Mouse (Mus musculus) testis, adult 2 months (tissue): Measurements from ENCODE around the gene Tbrg1. TPM values are rescaled to one million over a fixed set of nuclear protein-coding genes. Genes with fewer than 3 reads are reported as not detected.

ENCODE experiments used
- H3K27ac ChIP-seq: fragments of 200-500 bp; 2 replicates; pipeline ENCODE4 v1.5.1; 2012; ENCODE audit warnings: low read depth, low read length; ENCODE audit not compliant: control insufficient read depth, insufficient read depth
- H3K27me3 ChIP-seq: fragments of 200-500 bp; 2 replicates; pipeline ENCODE4 v1.6.1; 2012; ENCODE audit warnings: mild to moderate bottlenecking, low read length, moderate library complexity; ENCODE audit not compliant: control insufficient read depth, insufficient read depth
- H3K36me3 ChIP-seq: fragments of 200-500 bp; 2 replicates; pipeline ENCODE4 v1.6.1; 2012; ENCODE audit warnings: mild to moderate bottlenecking, low read length; ENCODE audit not compliant: control insufficient read depth, insufficient read depth
- H3K4me1 ChIP-seq: fragments of 200-500 bp; 2 replicates; pipeline ENCODE4 v1.6.1; 2012; ENCODE audit warnings: low read length; ENCODE audit not compliant: control insufficient read depth, insufficient read depth
- H3K4me3 ChIP-seq: fragments of 200-500 bp; 2 replicates; pipeline ENCODE4 v1.5.1; 2012; ENCODE audit warnings: low read depth, mild to moderate bottlenecking, low read length, moderate library complexity, mixed read lengths; ENCODE audit not compliant: control insufficient read depth
- CTCF ChIP-seq: fragments of 200-500 bp; IDR thresholded peaks from 2 replicates; pipeline ENCODE4 v1.5.1; 2012; ENCODE audit warnings: low read depth, mild to moderate bottlenecking, inconsistent platforms, low read length, moderate library complexity; ENCODE audit not compliant: control insufficient read depth, insufficient read depth, insufficient replicate concordance
- POLR2A ChIP-seq: fragments of 200-500 bp; IDR thresholded peaks from 2 replicates; pipeline ENCODE4 v1.6.1; 2012; ENCODE audit warnings: low read depth, mild to moderate bottlenecking, inconsistent platforms, low read length, moderate library complexity; ENCODE audit not compliant: control insufficient read depth
- polyA plus RNA-seq: library from polyadenylated mRNA; depleted of rRNA; stranded (reverse); fragments of >200 nt; gene quantifications from 2 replicates; pipeline ENCODE4 v1.2.3, GENCODE M21; 2012

Tbrg1 gene
- polyA plus RNA-seq, 1 experiment: 84.6 TPM

DNA sequence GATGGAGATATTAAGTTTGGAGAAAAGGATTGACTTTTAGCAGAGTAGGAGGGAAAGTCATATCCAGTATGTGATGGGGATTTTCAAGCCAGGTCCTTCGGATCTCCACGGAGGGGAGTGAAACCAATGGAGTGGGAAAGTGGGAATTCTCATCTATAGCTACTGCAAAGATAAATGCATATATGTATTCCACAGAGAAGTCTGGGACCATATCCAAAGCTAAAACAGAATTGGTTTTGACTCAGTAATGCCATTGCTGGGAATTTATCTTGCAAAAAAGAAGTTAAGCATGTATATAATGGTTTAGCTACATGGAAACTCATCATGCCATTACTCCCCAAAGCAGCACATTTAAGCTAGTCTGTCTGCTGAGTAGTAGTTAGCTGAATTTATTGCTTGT lies 24.8 kb downstream of the Tbrg1 start:
- H3K27me3 ChIP-seq: no peaks in the 10 kb centered on the region
- no peak overlapping the region for H3K4me3 ChIP-seq
- H3K36me3 ChIP-seq: no peaks in the 10 kb centered on the region; the same call in 1 of the 2 replicates
- H3K27ac ChIP-seq: no peak overlapping the region
- H3K4me1 ChIP-seq: no peaks in the 10 kb centered on the region
- TF ChIP-seq CTCF (no peak), POLR2A (no peak)

DNA sequence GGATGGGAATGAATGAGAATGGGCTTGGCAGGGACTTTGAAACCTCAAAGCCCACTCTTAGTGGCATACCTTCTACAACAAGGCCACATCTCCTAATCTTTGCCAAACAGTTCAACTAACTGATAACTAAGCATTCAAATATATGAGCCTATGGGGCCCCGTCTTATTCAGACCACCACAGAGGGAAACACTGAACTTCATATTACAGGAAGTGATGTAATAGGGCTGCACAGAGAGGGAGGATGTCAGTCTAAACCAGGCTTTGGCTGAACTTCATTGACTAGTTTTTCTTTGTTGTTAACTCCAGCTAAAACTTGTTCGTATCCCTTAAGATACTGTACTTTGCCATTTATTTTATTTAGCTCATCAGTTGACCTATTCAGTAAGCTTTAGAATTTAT lies 27.2 kb downstream of the Tbrg1 start:
- no peak for TF ChIP-seq POLR2A
- no peak for TF ChIP-seq CTCF
- Histone ChIP-seq H3K27ac (no peak overlapping the region), H3K4me3 (no peak overlapping the region), H3K27me3 (no peaks in the 10 kb centered on the region), H3K4me1 (no peaks in the 10 kb centered on the region), H3K36me3 (no peaks in the 10 kb centered on the region; the same call in 1 of the 2 replicates)

DNA sequence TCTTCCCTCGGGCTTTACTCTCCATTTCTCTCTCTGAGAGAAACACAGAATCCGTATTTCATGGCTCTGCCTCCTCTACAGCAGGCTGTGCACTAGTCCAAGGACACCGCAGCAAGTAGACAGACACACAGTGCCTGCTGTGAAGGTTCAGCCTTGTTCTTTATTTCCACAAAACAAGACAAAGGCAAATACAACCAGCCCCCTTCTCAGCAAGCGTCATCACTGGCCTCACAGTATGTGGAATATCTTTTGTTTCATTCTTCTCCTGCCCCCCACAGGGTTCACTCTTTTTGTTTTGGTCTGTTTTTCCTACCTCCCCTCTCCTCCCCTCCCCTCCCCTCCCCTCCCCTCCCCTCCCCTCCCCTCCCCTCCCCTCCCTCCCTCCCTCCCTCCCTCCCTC lies 28.5 kb downstream of the Tbrg1 start:
- Histone ChIP-seq H3K36me3 (no peaks in the 10 kb centered on the region), H3K27ac (no peak overlapping the region), H3K27me3 (no peaks in the 10 kb centered on the region)

DNA sequence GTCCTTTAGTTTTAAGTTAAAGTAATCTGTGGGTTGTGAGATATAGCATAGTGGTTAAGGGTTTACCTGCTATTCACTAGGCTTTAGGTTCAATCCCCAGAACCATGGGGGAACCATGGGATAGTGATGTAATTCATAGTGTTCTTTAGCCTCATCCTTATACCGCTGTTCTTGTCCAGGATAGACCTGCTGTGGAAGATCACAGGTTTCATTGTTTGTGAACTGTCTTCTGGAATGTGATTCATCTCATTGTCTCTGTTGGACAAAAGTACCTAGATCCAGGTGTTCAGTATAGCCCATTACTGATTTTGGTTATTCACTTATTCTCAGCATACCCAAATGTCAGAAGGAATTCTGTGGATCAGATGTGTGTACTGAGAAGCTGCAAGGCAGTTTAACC lies 29.8 kb downstream of the Tbrg1 start:
- H3K4me1 ChIP-seq: no peaks in the 10 kb centered on the region
- H3K4me3 ChIP-seq: no peak overlapping the region
- H3K27me3 ChIP-seq: no peaks in the 10 kb centered on the region
- no peak overlapping the region for H3K27ac ChIP-seq
- H3K36me3 ChIP-seq: no peaks in the 10 kb centered on the region
- no peak for TF ChIP-seq POLR2A
- no peak for TF ChIP-seq CTCF

More for the DNA sequence above, 28.5 kb downstream of the Tbrg1 start:
- no peaks in the 10 kb centered on the region for H3K4me1 ChIP-seq
- H3K4me3 ChIP-seq: no peak overlapping the region
- no peak for TF ChIP-seq CTCF
- no peak for TF ChIP-seq POLR2A

DNA sequence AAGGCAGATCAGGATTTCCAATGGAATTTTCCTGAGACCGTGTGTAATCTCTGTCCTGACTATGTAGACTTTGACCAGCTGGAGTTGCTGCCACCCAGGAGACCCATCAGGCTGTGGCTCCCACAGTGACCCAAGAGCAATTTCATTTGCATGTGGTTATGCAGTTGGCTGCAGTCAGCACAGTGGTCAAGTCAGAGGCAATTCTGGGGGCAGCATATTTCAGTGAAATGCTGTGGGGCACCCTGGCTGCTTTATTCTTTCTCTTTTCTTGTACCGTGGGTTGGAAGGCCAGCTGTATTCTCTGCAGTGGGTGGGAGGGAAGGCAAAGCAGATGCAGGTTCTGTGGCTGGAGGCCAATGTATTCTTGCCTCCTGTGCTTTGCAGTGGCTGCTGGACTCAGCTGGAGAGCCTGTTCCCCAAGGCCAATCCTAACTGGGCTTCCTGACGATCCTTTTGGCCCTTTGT lies 31.0 kb downstream of the Tbrg1 start:
- Histone ChIP-seq H3K4me1 (no peaks in the 10 kb centered on the region), H3K27me3 (no peaks in the 10 kb centered on the region), H3K36me3 (no peaks in the 10 kb centered on the region), H3K4me3 (no peak overlapping the region), H3K27ac (no peak overlapping the region)
- TF ChIP-seq CTCF (no peak), POLR2A (no peak)

DNA sequence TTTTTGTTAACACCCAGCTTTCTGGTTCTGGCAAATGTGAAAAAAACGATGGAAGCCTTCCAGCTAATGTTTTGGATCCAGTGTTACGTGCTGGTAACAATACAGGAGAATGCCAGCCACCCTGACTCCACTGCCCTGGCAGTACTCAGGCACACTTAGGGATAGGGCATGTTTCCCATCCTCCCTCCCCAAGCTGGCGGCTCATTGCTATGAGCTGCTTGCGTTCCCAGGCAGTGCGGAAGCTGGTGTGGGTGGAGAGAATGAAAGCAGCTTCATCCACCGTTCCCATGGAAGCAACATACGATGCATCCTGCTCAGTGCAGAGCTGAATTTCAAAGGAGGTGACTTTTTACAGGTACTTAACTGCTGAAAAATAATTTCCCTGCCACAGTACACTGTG lies 31.5 kb downstream of the Tbrg1 start:
- H3K27ac ChIP-seq: no peak overlapping the region
- no peaks in the 10 kb centered on the region for H3K27me3 ChIP-seq
- no peak overlapping the region for H3K4me3 ChIP-seq
- no peak for TF ChIP-seq CTCF
- TF ChIP-seq POLR2A: no peak
- H3K4me1 ChIP-seq: no peaks in the 10 kb centered on the region
- H3K36me3 ChIP-seq: no peaks in the 10 kb centered on the region

DNA sequence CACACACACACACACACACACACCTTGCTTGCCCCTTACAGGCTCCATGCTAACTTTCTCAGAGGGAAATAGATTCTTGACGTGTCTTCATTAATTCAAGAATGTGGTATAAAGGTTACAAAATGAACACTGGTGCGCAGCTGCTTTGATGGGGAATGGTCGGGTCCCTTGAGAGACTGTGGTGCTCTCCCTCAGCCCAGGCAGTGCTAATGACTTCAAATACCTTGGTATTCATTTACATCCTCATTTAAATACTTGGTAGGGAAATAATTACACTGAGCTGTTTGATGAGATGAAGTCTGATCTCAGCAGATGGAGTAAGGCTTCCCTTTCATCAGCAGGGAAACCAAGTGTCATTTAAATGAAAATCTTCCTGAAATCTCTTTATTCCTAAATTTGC lies 32.0 kb downstream of the Tbrg1 start:
- H3K36me3 ChIP-seq: no peaks in the 10 kb centered on the region
- TF ChIP-seq CTCF (no peak), POLR2A (no peak)
- H3K4me1 ChIP-seq: no peaks in the 10 kb centered on the region
- H3K27ac ChIP-seq: no peak overlapping the region
- no peak overlapping the region for H3K4me3 ChIP-seq
- no peaks in the 10 kb centered on the region for H3K27me3 ChIP-seq

DNA sequence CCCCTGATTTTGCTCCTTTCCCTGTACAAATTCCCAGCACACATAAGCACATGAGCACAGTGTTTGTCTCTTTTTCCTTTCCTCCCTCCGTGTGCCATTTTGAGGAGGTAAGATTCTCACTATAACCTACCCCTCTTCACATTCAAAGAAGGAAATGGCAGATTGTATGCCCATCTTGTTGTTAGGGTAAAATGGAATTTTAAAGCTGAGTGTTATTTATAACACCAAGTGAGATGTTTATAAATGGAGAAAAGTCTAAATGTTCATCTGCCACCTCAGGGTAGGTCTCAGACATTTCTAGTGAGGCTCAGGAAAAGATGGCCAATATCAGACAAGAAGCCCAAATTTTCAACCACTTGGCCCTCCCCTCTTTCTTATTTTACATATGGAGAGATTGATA lies 32.6 kb downstream of the Tbrg1 start:
- no peaks in the 10 kb centered on the region for H3K4me1 ChIP-seq
- H3K27me3 ChIP-seq: no peaks in the 10 kb centered on the region

More for the DNA sequence above, 32.6 kb downstream of the Tbrg1 start:
- TF ChIP-seq POLR2A (no peak), CTCF (no peak)
- H3K4me3 ChIP-seq: no peak overlapping the region
- H3K27ac ChIP-seq: no peak overlapping the region
- H3K36me3 ChIP-seq: no peaks in the 10 kb centered on the region
